Mouse (Mus musculus) stomach, embryonic 14.5 days (tissue): ENCODE results near the gene Ifitm2. TPM values are rescaled to one million over a fixed set of nuclear protein-coding genes. Genes with fewer than 3 reads are reported as not detected.

Experiments used
- polyA plus RNA-seq: library from polyadenylated mRNA; unstranded; fragments of >200 nt; fragmentation: Nextera tagmentation; extraction: Ambion mirVana; gene quantifications from 2 replicates; pipeline ENCODE4 v1.2.1, GENCODE M21; 2014

The Ifitm2 gene
- polyA plus RNA-seq, 1 experiment from 2014 or later, result 1,501 TPM

Other genes starting within 250 kb of the Ifitm2 start
- not detected in 2 replicates for gene Cyp2e1, start 192.2 kb downstream of the Ifitm2 start, polyA plus RNA-seq
- gene Syce1, start 168.1 kb downstream of the Ifitm2 start, polyA plus RNA-seq, result 0.27 and 0.74 TPM in 2 replicates
- gene Zfp941, start 133.8 kb downstream of the Ifitm2 start, polyA plus RNA-seq, result 2.7 and 3.0 TPM in 2 replicates
- 14.2 and 18.7 TPM in 2 replicates for gene Urah, start 121.0 kb downstream of the Ifitm2 start, polyA plus RNA-seq
- not detected in 2 replicates for gene Scgb1c1, start 110.4 kb downstream of the Ifitm2 start, polyA plus RNA-seq
- not detected in 2 replicates for gene Odf3, start 108.2 kb downstream of the Ifitm2 start, polyA plus RNA-seq
- not detected in 2 replicates for gene Gm45785, start 99.7 kb downstream of the Ifitm2 start, polyA plus RNA-seq
- 65.7 and 72.8 TPM in 2 replicates for gene Ric8a, start 99.0 kb downstream of the Ifitm2 start, polyA plus RNA-seq
- gene Bet1l, start 98.4 kb downstream of the Ifitm2 start, polyA plus RNA-seq, result 48.7 and 55.3 TPM in 2 replicates
- gene Psmd13, start 74.0 kb downstream of the Ifitm2 start, polyA plus RNA-seq, result 136 and 146 TPM in 2 replicates
- gene Sirt3, start 73.7 kb downstream of the Ifitm2 start, polyA plus RNA-seq, result 21.8 and 23.5 TPM in 2 replicates
- 0.87 TPM in 1 of 2 replicates, not detected in the other for gene Cox8b, start 55.5 kb downstream of the Ifitm2 start, polyA plus RNA-seq
- gene Nlrp6, start 35.1 kb downstream of the Ifitm2 start, polyA plus RNA-seq, result 1.2 and 2.2 TPM in 2 replicates
- gene Pgghg, start 14.6 kb downstream of the Ifitm2 start, polyA plus RNA-seq, result 28.7 and 31.0 TPM in 2 replicates
- gene Ifitm5, start 5.7 kb downstream of the Ifitm2 start, polyA plus RNA-seq, result 2.0 and 2.6 TPM in 2 replicates
- gene Gm45717, start 50 bp downstream of the Ifitm2 start, polyA plus RNA-seq, result not detected in 2 replicates
- gene Ifitm1, start 11.2 kb upstream of the Ifitm2 start, polyA plus RNA-seq, result 241 and 289 TPM in 2 replicates
- gene Ifitm3, start 54.8 kb upstream of the Ifitm2 start, polyA plus RNA-seq, result 347 and 377 TPM in 2 replicates
- 2.6 TPM in 1 of 2 replicates, not detected in the other for gene Ifitm6, start 61.9 kb upstream of the Ifitm2 start, polyA plus RNA-seq
- not detected in 2 replicates for gene Gm17387, start 73.1 kb upstream of the Ifitm2 start, polyA plus RNA-seq
- 8.6 and 10.3 TPM in 2 replicates for gene B4galnt4, start 105.1 kb upstream of the Ifitm2 start, polyA plus RNA-seq
- 20.2 and 21.1 TPM in 2 replicates for gene Pkp3, start 122.2 kb upstream of the Ifitm2 start, polyA plus RNA-seq
- gene Sigirr, start 144.6 kb upstream of the Ifitm2 start, polyA plus RNA-seq, result 7.1 and 7.4 TPM in 2 replicates
- gene Ano9, start 161.8 kb upstream of the Ifitm2 start, polyA plus RNA-seq, result 11.9 and 12.2 TPM in 2 replicates
- gene Ptdss2, start 166.4 kb upstream of the Ifitm2 start, polyA plus RNA-seq, result 65.1 and 67.3 TPM in 2 replicates
- gene Rnh1, start 216.9 kb upstream of the Ifitm2 start, polyA plus RNA-seq, result 165 and 181 TPM in 2 replicates
- 79.4 and 85.5 TPM in 2 replicates for gene Hras, start 238.0 kb upstream of the Ifitm2 start, polyA plus RNA-seq
- gene Lrrc56, start 238.2 kb upstream of the Ifitm2 start, polyA plus RNA-seq, result 5.3 and 6.1 TPM in 2 replicates